Mouse (Mus musculus) brain, embryonic 14.5 days (tissue): ENCODE measurements around the gene Krtdap. TPM values are rescaled to one million over a fixed set of nuclear protein-coding genes. Genes with fewer than 3 reads are reported as not detected.
A peak's percentile ranks its signal among the peaks of the same experiment; 100 is the strongest.
"Not testable (repeated sequence)": the region's sequence is repeated elsewhere in the genome, so short reads cannot be mapped to it uniquely, and the experiment has no call there.

ENCODE experiments used
- DNase-seq: peaks from one replicate; pipeline ENCODE4 v3.0.0-alpha.2; 2011; ENCODE audit warnings: low read depth
- CTCF ChIP-seq: fragments of 200-500 bp; IDR thresholded peaks from 2 replicates; pipeline ENCODE4 v1.5.1; 2012; ENCODE audit warnings: inconsistent platforms, mild to moderate bottlenecking, moderate library complexity, borderline replicate concordance; ENCODE audit not compliant: insufficient read depth, insufficient read length; ENCODE audit errors: extremely low read depth
- POLR2A ChIP-seq: fragments of 200-500 bp; IDR thresholded peaks from 2 replicates; pipeline ENCODE4 v1.6.1; 2012; ENCODE audit warnings: mild to moderate bottlenecking, inconsistent platforms, borderline replicate concordance; ENCODE audit not compliant: poor library complexity, insufficient read depth, insufficient read length, severe bottlenecking; ENCODE audit errors: extremely low read depth
- polyA plus RNA-seq: library from polyadenylated mRNA; depleted of rRNA; stranded (reverse); fragments of >200 nt; gene quantifications from 2 replicates; pipeline ENCODE4 v1.2.3, GENCODE M21; 2012; rRNA removed

Krtdap gene
- polyA plus RNA-seq, 1 experiment: 5.6 TPM

DNA sequence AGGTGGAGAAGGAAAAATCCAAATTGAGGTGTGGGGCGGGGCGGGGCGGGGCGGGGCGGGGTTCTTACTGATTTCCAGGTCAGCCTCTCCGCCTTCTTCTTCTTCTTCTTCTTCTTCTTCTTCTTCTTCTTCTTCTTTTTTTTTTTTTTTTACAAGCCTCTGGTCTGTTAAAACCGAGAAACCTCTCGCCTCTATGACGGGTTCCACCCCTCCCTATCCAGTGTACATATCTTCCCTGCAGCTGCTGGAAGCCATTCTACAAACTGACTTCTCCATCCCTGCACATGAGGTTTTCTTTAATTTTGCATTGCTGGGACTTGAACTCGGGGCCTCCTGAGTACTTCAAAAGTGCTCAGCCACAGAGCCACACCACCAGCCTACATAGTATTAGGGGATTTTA lies 39.0 kb downstream of the Krtdap start:
- DNase-seq: no peak
- TF ChIP-seq POLR2A (no peak), CTCF (no peak)

DNA sequence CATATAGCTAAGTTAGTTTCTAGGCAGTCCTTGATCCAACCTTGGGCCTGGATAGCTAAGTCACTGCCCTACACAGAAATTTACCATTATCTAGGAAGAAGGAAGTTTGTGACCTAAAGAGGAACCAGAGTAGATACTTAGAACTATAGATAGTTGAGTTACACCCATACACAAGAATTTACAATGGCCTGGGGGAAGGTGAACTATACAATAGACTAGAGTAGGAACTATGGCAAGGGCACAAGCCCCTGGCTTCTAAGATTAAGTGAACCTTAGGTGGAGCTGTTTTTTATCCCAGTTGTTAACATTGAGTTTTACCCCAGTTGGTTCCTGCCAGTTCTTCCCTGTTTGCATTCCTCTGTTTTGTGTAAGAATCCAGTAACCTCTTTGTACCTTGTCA lies 41.2 kb downstream of the Krtdap start:
- not testable (repeated sequence) for DNase-seq

DNA sequence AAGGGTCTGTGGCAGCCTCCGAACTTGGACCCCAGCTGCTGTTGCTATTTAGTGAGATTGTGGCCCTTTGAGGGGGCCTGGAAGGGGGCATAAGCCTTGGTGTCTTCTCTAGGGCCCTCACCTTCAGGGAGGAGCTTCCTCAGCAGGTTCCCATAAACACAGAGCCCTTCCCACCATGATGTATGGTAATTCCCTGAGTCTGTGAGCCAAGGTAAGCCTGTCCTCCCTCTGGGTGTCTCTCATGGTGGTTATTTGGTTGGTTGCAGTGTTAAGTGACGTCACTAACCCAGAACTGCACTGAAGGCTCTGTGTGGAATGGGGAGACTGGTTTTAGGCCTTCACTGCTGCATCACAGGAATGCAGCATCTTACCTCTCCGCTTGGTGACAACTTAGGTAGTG lies 41.7 kb downstream of the Krtdap start:
- DNase-seq: no peak
- no peak for TF ChIP-seq CTCF
- no peak for TF ChIP-seq POLR2A

DNA sequence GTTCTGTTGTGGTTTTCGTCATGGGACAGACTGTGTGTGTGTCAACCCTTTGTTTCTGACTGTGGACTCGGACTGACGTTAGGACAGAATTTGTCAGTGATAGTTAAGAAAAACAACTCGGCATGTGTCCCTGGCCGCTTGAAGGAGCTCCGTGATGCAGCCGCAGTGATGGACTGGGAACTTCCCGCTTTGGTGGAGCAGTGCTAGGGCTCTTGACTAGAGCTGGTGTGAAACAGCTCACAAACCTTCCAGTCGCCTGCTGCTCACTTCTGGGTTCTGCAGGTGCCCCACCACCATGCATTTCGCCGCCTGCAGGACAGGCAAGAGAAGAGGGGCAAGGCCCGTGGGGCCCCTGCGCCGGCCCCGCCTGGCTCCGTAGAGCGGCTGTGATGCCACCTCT lies 44.6 kb downstream of the Krtdap start:
- no peak for DNase-seq

DNA sequence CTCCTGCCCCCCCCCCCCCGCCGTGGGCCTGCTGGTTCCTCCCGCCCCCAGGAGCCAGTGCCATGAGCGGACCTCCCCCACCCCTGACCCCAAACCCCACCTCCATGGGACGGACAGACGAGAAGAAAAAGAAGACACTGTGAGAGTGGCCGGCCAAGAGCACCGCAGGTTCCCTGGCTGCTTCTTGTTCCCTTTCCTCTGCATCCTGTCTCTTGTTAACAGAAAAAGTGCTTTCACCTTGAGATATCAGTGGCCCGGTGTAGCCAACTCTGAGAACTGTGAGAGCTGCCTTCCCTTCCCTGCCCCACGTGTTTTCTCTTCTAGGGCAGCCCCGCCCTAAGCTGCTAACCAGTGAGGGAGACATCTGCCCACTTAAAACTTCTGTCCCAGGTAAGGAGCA lies 45.0 kb downstream of the Krtdap start:
- DNase-seq: not testable (repeated sequence)

More for the DNA sequence above, 44.6 kb downstream of the Krtdap start:
- TF ChIP-seq CTCF (no peak), POLR2A (no peak)

DNA sequence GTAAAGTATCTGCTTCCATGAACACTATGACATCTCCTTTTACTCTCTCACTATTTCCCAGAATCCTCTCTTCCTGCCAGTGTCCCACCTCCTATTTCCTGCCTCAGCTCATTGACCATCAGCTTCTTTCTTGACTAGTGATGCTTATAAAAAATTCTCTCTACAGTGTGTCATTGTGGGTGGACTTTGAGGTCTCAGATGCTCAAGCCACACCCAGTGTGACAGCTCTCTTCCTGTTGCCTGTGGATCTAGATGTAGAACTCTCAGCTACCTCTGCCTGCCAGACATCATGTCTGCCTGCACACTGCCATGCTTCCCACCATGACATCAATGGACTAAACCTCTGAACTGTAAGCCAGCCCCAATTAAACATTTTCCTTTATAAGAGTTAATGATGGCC lies 49.6 kb downstream of the Krtdap start:
- TF ChIP-seq POLR2A (no peak), CTCF (no peak)
- DNase-seq: no peak

DNA sequence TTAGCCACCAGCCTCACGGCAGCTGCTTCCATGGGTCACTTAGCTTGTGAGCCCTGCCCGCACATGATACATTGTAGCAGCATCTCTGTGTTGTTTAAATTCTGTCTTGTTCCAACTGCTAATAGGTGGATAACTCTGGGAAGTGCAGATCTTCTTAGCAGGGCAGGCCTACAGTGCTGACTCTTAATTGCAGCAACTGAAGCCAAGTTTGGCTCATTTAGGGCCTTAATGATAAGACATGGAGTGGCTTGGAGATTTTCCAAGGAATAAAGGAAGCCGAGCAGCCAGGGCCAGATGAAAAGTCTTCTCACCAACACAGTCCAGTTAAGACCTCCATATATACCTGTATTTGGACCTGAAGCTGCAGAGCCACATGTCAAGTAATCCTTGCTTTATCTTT lies 52.6 kb downstream of the Krtdap start:
- no peak for TF ChIP-seq POLR2A
- TF ChIP-seq CTCF: no peak
- peak; percentile 13 for DNase-seq

Other genes starting within 250 kb of the Krtdap start
- 8.4 and 8.7 TPM in 2 replicates for gene Hspb6, start 235.7 kb upstream of the Krtdap start, polyA plus RNA-seq
- gene Proser3, start 235.6 kb upstream of the Krtdap start, polyA plus RNA-seq: 24.1 and 27.9 TPM in 2 replicates
- 45.1 and 53.9 TPM in 2 replicates for gene Lin37, start 228.1 kb upstream of the Krtdap start, polyA plus RNA-seq
- gene U2af1l4, start 224.6 kb upstream of the Krtdap start, polyA plus RNA-seq: 69.3 and 95.4 TPM in 2 replicates
- gene Gm49396, start 224.6 kb upstream of the Krtdap start, polyA plus RNA-seq: 4.9 and 8.7 TPM in 2 replicates
- gene Psenen, start 224.3 kb upstream of the Krtdap start, polyA plus RNA-seq: 102 and 154 TPM in 2 replicates
- gene Igflr1, start 222.5 kb upstream of the Krtdap start, polyA plus RNA-seq: 6.5 and 8.7 TPM in 2 replicates
- 69.7 and 72.2 TPM in 2 replicates for gene Kmt2b, start 199.2 kb upstream of the Krtdap start, polyA plus RNA-seq
- gene Zbtb32, start 189.0 kb upstream of the Krtdap start, polyA plus RNA-seq: 0.37 and 0.47 TPM in 2 replicates
- 2.7 and 3.9 TPM in 2 replicates for gene Upk1a, start 175.0 kb upstream of the Krtdap start, polyA plus RNA-seq
- gene Cox6b1, start 161.7 kb upstream of the Krtdap start, polyA plus RNA-seq: 823 and 962 TPM in 2 replicates
- not detected in 2 replicates for gene Etv2, start 152.0 kb upstream of the Krtdap start, polyA plus RNA-seq
- gene Rbm42, start 137.6 kb upstream of the Krtdap start, polyA plus RNA-seq: 91.6 and 103 TPM in 2 replicates
- 21.9 and 36.6 TPM in 2 replicates for gene Haus5, start 122.9 kb upstream of the Krtdap start, polyA plus RNA-seq
- gene Pmis2, start 116.3 kb upstream of the Krtdap start, polyA plus RNA-seq: not detected in 2 replicates
- 0.32 TPM in 1 of 2 replicates, not detected in the other for gene 2200002J24Rik, start 89.0 kb upstream of the Krtdap start, polyA plus RNA-seq
- gene Atp4a, start 75.7 kb upstream of the Krtdap start, polyA plus RNA-seq: 1.7 and 2.4 TPM in 2 replicates
- gene Tmem147, start 58.4 kb upstream of the Krtdap start, polyA plus RNA-seq: 187 and 251 TPM in 2 replicates
- 0.50 TPM in 1 of 2 replicates, not detected in the other for gene Gapdhs, start 44.2 kb upstream of the Krtdap start, polyA plus RNA-seq
- gene Sbsn, start 36.4 kb upstream of the Krtdap start, polyA plus RNA-seq: 5.1 and 8.8 TPM in 2 replicates
- gene Dmkn, start 24.1 kb upstream of the Krtdap start, polyA plus RNA-seq: 3.5 and 14.2 TPM in 2 replicates
- 0.13 and 0.46 TPM in 2 replicates for gene Ffar2, start 35.9 kb downstream of the Krtdap start, polyA plus RNA-seq
- gene Ffar3, start 68.3 kb downstream of the Krtdap start, polyA plus RNA-seq: not detected in 2 replicates
- gene Ffar1, start 73.7 kb downstream of the Krtdap start, polyA plus RNA-seq: not detected in 2 replicates
- 0.05 TPM in 1 of 2 replicates, not detected in the other for gene Cd22, start 92.4 kb downstream of the Krtdap start, polyA plus RNA-seq
- 2.1 and 2.2 TPM in 2 replicates for gene Mag, start 127.0 kb downstream of the Krtdap start, polyA plus RNA-seq
- not detected in 2 replicates for gene Hamp2, start 136.8 kb downstream of the Krtdap start, polyA plus RNA-seq
- not detected in 2 replicates for gene Hamp, start 156.1 kb downstream of the Krtdap start, polyA plus RNA-seq
- 165 and 170 TPM in 2 replicates for gene Usf2, start 168.9 kb downstream of the Krtdap start, polyA plus RNA-seq
- gene Lsr, start 185.6 kb downstream of the Krtdap start, polyA plus RNA-seq: 19.8 TPM in 2 replicates
- gene Fam187b, start 185.9 kb downstream of the Krtdap start, polyA plus RNA-seq: 0.37 and 0.42 TPM in 2 replicates